Mouse (Mus musculus): ENCODE data around the gene Itpkb.

DNA sequence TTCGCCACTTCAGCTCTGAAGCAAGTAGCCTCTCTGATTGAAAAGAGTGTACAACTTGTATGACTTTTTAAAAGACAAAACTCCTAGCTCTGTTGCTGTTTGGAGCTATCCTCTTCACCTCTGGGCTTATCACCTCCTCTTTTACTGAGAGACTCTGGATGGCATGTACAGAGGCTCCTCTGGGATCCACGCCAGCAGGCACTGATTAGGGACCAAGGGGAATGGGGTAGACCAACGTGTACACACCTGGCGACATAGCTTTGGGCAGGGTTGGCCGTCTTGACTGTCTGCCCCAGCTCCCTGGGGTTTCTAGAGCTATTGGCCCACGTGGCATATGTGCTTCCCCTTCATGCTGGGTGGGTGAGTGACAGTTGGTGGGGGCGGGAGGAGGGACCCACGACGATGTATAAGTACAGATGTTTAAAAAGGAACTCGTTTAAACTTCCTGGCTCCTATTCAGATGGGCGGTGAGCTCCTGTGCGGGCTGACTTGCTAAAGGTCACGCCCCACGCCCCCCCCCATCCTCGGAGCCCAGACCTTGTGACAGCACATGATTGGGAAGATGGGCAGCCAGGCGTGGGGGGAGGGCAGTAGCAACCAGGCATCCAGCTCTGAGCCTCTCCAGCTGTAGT lies 92.8 kb downstream of the Itpkb start:
- TF ChIP-seq CTCF (IDR thresholded peaks at IDR 0.05; ENCODE audit: low read depth, low read length) (no peak), POLR2A (IDR thresholded peaks at IDR 0.05; ENCODE audit: insufficient read depth, low read length) (no peak), EP300 (IDR thresholded peaks at IDR 0.05; ENCODE audit: insufficient read depth, low read depth, low read length) (0 out of 2 replicates have a peak, but pooled peaks have one; percentile 28)
